Mouse (Mus musculus): Measurements from ENCODE around the gene Mroh3. TPM values are rescaled to one million over a fixed set of nuclear protein-coding genes. Genes with fewer than 3 reads are reported as not detected.

Mroh3 gene
- not detected for polyA plus RNA-seq (2017; shearing (Covaris generic))

DNA sequence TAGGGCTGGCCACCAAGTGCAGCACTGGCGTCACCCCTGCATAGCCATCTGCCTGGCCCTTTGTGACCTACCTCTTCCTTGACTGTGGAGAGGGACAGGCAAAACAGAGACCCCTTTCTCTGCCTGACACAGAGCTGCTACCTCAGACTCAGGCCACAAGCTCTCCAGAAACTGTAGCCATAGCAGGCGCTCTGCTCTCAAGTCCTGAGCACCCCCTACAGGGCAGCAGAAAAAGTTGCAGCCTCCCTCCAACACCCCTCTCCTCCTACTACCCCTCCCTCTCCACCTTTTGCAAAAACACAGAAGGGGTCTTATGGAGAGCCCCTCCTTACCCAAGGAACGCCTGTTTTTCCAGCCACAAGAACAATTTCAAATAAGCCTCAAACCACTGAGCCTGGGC lies at the start of gene Mroh3:
Gene Mroh3 (minus strand): TSS at position 26 of the 400 bp plus-strand sequence.

DNA sequence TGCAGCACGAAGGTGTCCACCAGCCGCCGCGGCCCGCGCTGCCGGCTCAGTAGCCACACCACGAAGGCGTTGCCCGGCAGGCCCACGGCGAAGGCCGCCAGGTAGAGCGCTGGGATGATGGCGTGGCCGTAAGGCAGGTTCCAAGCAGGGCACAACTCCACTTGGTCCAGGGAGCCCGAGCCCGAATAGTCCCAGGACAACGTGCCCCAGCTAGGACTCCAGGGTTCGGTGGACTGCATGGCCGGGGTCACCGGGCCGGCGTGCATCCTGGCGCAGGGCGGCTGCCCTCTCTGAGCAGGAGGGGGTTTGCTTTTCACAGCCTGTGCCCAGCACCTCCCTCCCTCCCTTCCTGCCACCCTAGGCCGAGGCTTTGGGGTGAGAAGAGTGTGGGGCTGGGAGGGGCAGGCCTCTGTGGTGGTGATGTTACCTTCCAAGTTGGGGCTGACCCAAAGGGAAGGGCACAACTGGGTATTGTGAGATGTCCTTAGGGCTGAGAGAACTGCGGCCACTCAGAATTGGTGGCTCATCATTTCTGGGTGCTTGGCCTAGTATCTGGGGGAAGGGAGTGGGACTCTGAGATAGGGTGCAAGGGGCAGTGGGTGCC lies 48.1 kb upstream of the Mroh3 start, which contains the start of gene Gpr25:
Gene Gpr25 (minus strand): TSS at position 239 of the 604 bp plus-strand sequence.

GRCm38 (mm10) chr1:136233892-136234594 lies 21.4 kb upstream of the Mroh3 start, which contains the start of gene Inava:
Inava (minus strand) TSS chr1:136234264.

Other genes starting within 250 kb of the Mroh3 start
- not detected for gene Igfn1, start 206.5 kb downstream of the Mroh3 start, polyA plus RNA-seq (2017; shearing (Covaris generic))
- 15.1 TPM for gene Tmem9, start 204.7 kb downstream of the Mroh3 start, polyA plus RNA-seq (2017; shearing (Covaris generic))
- not detected for gene Ascl5, start 162.0 kb downstream of the Mroh3 start, polyA plus RNA-seq (2017; shearing (Covaris generic))
- gene Cacna1s, start 160.1 kb downstream of the Mroh3 start, polyA plus RNA-seq (2017; shearing (Covaris generic)) = not detected
- gene Kif21b, start 81.4 kb downstream of the Mroh3 start, polyA plus RNA-seq (2017; shearing (Covaris generic)) = 28.1 TPM
- gene Inava, start 21.4 kb upstream of the Mroh3 start, polyA plus RNA-seq (2017; shearing (Covaris generic)) = not detected
- not detected for gene Gpr25, start 48.0 kb upstream of the Mroh3 start, polyA plus RNA-seq (2017; shearing (Covaris generic))
- gene Camsap2, start 133.3 kb upstream of the Mroh3 start, polyA plus RNA-seq (2017; shearing (Covaris generic)) = 17.7 TPM
- 14.6 TPM for gene Ddx59, start 202.4 kb upstream of the Mroh3 start, polyA plus RNA-seq (2017; shearing (Covaris generic))

All from effector memory CD4-positive, alpha-beta T cell, adult 7 months (primary cell).